Mouse (Mus musculus): ENCODE data around the gene Nr1d2. TPM values are rescaled to one million over a fixed set of nuclear protein-coding genes. Genes with fewer than 3 reads are reported as not detected.

Gene Nr1d2
- polyA plus RNA-seq (2014; fragmentation: Nextera tagmentation; extraction: Ambion mirVana) = 10.0 and 10.3 TPM in 2 replicates

GRCm38 (mm10) chr14:18238750-18239731 lies at the start of gene Nr1d2:
Gene Nr1d2 (minus strand): TSS chr14:18239127.
- H3K4me3 ChIP-seq (ENCODE audit: low read depth, low read length) = peak within 1 kb of the TSS; percentile 88
- WGBS = under 1% methylated on average over 27 of the region's 66 CpGs
- peak within 1 kb of the TSS; percentile 84 for H3K4me2 ChIP-seq (ENCODE audit: low read depth, low read length)
- no peaks in the 10 kb centered on the region for H3K36me3 ChIP-seq (ENCODE audit: control insufficient read depth, insufficient read depth, low read length)
- H3K9me3 ChIP-seq (ENCODE audit: control insufficient read depth, low read length) = no peaks in the 10 kb centered on the region
- peak within 1 kb of the TSS; percentile 94 for H3K27ac ChIP-seq (replicated peaks; ENCODE audit: low read depth, low read length)
- H3K4me1 ChIP-seq (ENCODE audit: control insufficient read depth, insufficient read depth, low read length) = 0 out of 2 replicates have a peak, but pooled peaks cover 5% of the 10 kb centered on the region
- peak within 1 kb of the TSS; percentile 77 for H3K9ac ChIP-seq (ENCODE audit: low read depth, low read length)
- peak; percentile 99 for DNase-seq (ENCODE audit: low spot score)
- no peaks in the 10 kb centered on the region for H3K27me3 ChIP-seq (replicated peaks; ENCODE audit: control insufficient read depth, insufficient read depth, low read length)
- ATAC-seq (ENCODE audit: low read depth) = peak; percentile 93

- Histone ChIP-seq H3K9me3 (ENCODE audit: control insufficient read depth, low read length) (no peaks in the 10 kb centered on the region), H3K27me3 (replicated peaks; ENCODE audit: control insufficient read depth, insufficient read depth, low read length) (no peaks in the 10 kb centered on the region), H3K27ac (replicated peaks; ENCODE audit: low read depth, low read length) (no peak overlapping the region), H3K36me3 (ENCODE audit: control insufficient read depth, insufficient read depth, low read length) (0 out of 2 replicates have a peak, but pooled peaks cover 9% of the 10 kb centered on the region), H3K9ac (ENCODE audit: low read depth, low read length) (no peak overlapping the region), H3K4me3 (ENCODE audit: low read depth, low read length) (no peak overlapping the region), H3K4me2 (ENCODE audit: low read depth, low read length) (no peak overlapping the region), H3K4me1 (ENCODE audit: control insufficient read depth, insufficient read depth, low read length) (no peaks in the 10 kb centered on the region)
- 73% methylated on average over 2 of the region's 2 CpGs for WGBS
- DNase-seq (ENCODE audit: low spot score) (no peak), ATAC-seq (ENCODE audit: low read depth) (no peak)
These were observed 48.5 kb upstream of the Nr1d2 start for GRCm38 (mm10) chr14:18287391-18287790.

GRCm38 (mm10) chr14:18286441-18286840 lies 47.5 kb upstream of the Nr1d2 start:
- Histone ChIP-seq H3K27me3 (replicated peaks; ENCODE audit: control insufficient read depth, insufficient read depth, low read length) (no peaks in the 10 kb centered on the region), H3K9ac (ENCODE audit: low read depth, low read length) (no peak overlapping the region), H3K27ac (replicated peaks; ENCODE audit: low read depth, low read length) (no peak overlapping the region), H3K9me3 (ENCODE audit: control insufficient read depth, low read length) (no peaks in the 10 kb centered on the region), H3K36me3 (ENCODE audit: control insufficient read depth, insufficient read depth, low read length) (peaks cover 17% of the 10 kb centered on the region; the same call in 1 of the 2 replicates), H3K4me1 (ENCODE audit: control insufficient read depth, insufficient read depth, low read length) (no peaks in the 10 kb centered on the region), H3K4me2 (ENCODE audit: low read depth, low read length) (no peak overlapping the region), H3K4me3 (ENCODE audit: low read depth, low read length) (no peak overlapping the region)
- WGBS = 87% methylated on average over 2 of the region's 2 CpGs
- DNase-seq (ENCODE audit: low spot score) (no peak), ATAC-seq (ENCODE audit: low read depth) (no peak)

GRCm38 (mm10) chr14:18285476-18285875 lies 46.5 kb upstream of the Nr1d2 start:
- H3K4me2 ChIP-seq (ENCODE audit: low read depth, low read length) = no peak overlapping the region
- DNase-seq (ENCODE audit: low spot score) (no peak), ATAC-seq (ENCODE audit: low read depth) (no peak)
- H3K27ac ChIP-seq (replicated peaks; ENCODE audit: low read depth, low read length) = no peak overlapping the region
- H3K9ac ChIP-seq (ENCODE audit: low read depth, low read length) = no peak overlapping the region
- H3K27me3 ChIP-seq (replicated peaks; ENCODE audit: control insufficient read depth, insufficient read depth, low read length) = no peaks in the 10 kb centered on the region
- H3K4me3 ChIP-seq (ENCODE audit: low read depth, low read length) = no peak overlapping the region
- H3K4me1 ChIP-seq (ENCODE audit: control insufficient read depth, insufficient read depth, low read length) = no peaks in the 10 kb centered on the region
- no peaks in the 10 kb centered on the region for H3K9me3 ChIP-seq (ENCODE audit: control insufficient read depth, low read length)
- WGBS = 80% methylated on average over 3 of the region's 3 CpGs
- peaks cover 18% of the 10 kb centered on the region; the same call in 1 of the 2 replicates for H3K36me3 ChIP-seq (ENCODE audit: control insufficient read depth, insufficient read depth, low read length)

GRCm38 (mm10) chr14:18284581-18284980 lies 45.7 kb upstream of the Nr1d2 start:
- H3K9ac ChIP-seq (ENCODE audit: low read depth, low read length) = no peak overlapping the region
- DNase-seq (ENCODE audit: low spot score) = no peak
- no peaks in the 10 kb centered on the region for H3K4me1 ChIP-seq (ENCODE audit: control insufficient read depth, insufficient read depth, low read length)
- peaks cover 26% of the 10 kb centered on the region for H3K36me3 ChIP-seq (ENCODE audit: control insufficient read depth, insufficient read depth, low read length)
- WGBS = 90% methylated on average over 2 of the region's 2 CpGs
- H3K4me2 ChIP-seq (ENCODE audit: low read depth, low read length) = no peak overlapping the region
- no peaks in the 10 kb centered on the region for H3K9me3 ChIP-seq (ENCODE audit: control insufficient read depth, low read length)
- H3K27ac ChIP-seq (replicated peaks; ENCODE audit: low read depth, low read length) = no peak overlapping the region
- ATAC-seq (ENCODE audit: low read depth) = no peak
- H3K4me3 ChIP-seq (ENCODE audit: low read depth, low read length) = no peak overlapping the region
- no peaks in the 10 kb centered on the region for H3K27me3 ChIP-seq (replicated peaks; ENCODE audit: control insufficient read depth, insufficient read depth, low read length)

GRCm38 (mm10) chr14:18280375-18280774 lies 41.4 kb upstream of the Nr1d2 start:
- H3K9me3 ChIP-seq (ENCODE audit: control insufficient read depth, low read length) = no peaks in the 10 kb centered on the region
- ATAC-seq (ENCODE audit: low read depth) (no peak), DNase-seq (ENCODE audit: low spot score) (no peak)
- H3K27ac ChIP-seq (replicated peaks; ENCODE audit: low read depth, low read length) = no peak overlapping the region
- H3K36me3 ChIP-seq (ENCODE audit: control insufficient read depth, insufficient read depth, low read length) = peaks cover 56% of the 10 kb centered on the region
- WGBS = 88% methylated on average over 5 of the region's 5 CpGs
- no peak overlapping the region for H3K9ac ChIP-seq (ENCODE audit: low read depth, low read length)
- H3K4me2 ChIP-seq (ENCODE audit: low read depth, low read length) = no peak overlapping the region
- H3K4me1 ChIP-seq (ENCODE audit: control insufficient read depth, insufficient read depth, low read length) = no peaks in the 10 kb centered on the region
- no peak overlapping the region for H3K4me3 ChIP-seq (ENCODE audit: low read depth, low read length)
- H3K27me3 ChIP-seq (replicated peaks; ENCODE audit: control insufficient read depth, insufficient read depth, low read length) = no peaks in the 10 kb centered on the region

- WGBS = 74% methylated on average over 1 of the region's 1 CpGs
These were observed 35.6 kb upstream of the Nr1d2 start for GRCm38 (mm10) chr14:18274526-18274925.

GRCm38 (mm10) chr14:18271666-18272065 lies 32.7 kb upstream of the Nr1d2 start:
- peaks cover 8% of the 10 kb centered on the region; the same call in 1 of the 2 replicates for H3K4me1 ChIP-seq (ENCODE audit: control insufficient read depth, insufficient read depth, low read length)
- no peaks in the 10 kb centered on the region for H3K27me3 ChIP-seq (replicated peaks; ENCODE audit: control insufficient read depth, insufficient read depth, low read length)
- DNase-seq (ENCODE audit: low spot score) = peak; percentile 24
- 5% methylated on average over 5 of the region's 7 CpGs for WGBS
- H3K27ac ChIP-seq (replicated peaks; ENCODE audit: low read depth, low read length) = peak overlapping the region; percentile 84
- peaks cover 32% of the 10 kb centered on the region for H3K36me3 ChIP-seq (ENCODE audit: control insufficient read depth, insufficient read depth, low read length)
- peak overlapping the region; percentile 74 for H3K4me3 ChIP-seq (ENCODE audit: low read depth, low read length)
- H3K9me3 ChIP-seq (ENCODE audit: control insufficient read depth, low read length) = no peaks in the 10 kb centered on the region
- peak overlapping the region; percentile 79 for H3K9ac ChIP-seq (ENCODE audit: low read depth, low read length)
- ATAC-seq (ENCODE audit: low read depth) = no peak
- peak overlapping the region; percentile 64 for H3K4me2 ChIP-seq (ENCODE audit: low read depth, low read length)

More at GRCm38 (mm10) chr14:18274526-18274925, 35.6 kb upstream of the Nr1d2 start:
- H3K27ac ChIP-seq (replicated peaks; ENCODE audit: low read depth, low read length) = no peak overlapping the region
- DNase-seq (ENCODE audit: low spot score) (no peak), ATAC-seq (ENCODE audit: low read depth) (no peak)
- peaks cover 6% of the 10 kb centered on the region; the same call in 1 of the 2 replicates for H3K4me1 ChIP-seq (ENCODE audit: control insufficient read depth, insufficient read depth, low read length)
- no peak overlapping the region for H3K9ac ChIP-seq (ENCODE audit: low read depth, low read length)
- no peaks in the 10 kb centered on the region for H3K9me3 ChIP-seq (ENCODE audit: control insufficient read depth, low read length)
- H3K4me2 ChIP-seq (ENCODE audit: low read depth, low read length) = no peak overlapping the region
- H3K36me3 ChIP-seq (ENCODE audit: control insufficient read depth, insufficient read depth, low read length) = peaks cover 33% of the 10 kb centered on the region
- H3K27me3 ChIP-seq (replicated peaks; ENCODE audit: control insufficient read depth, insufficient read depth, low read length) = no peaks in the 10 kb centered on the region
- H3K4me3 ChIP-seq (ENCODE audit: low read depth, low read length) = no peak overlapping the region
